Mouse (Mus musculus): ENCODE data around the gene Tmem53.
"Not testable (repeated sequence)": the region's sequence is repeated elsewhere in the genome, so short reads cannot be mapped to it uniquely, and the experiment has no call there.

The Tmem53 gene

DNA sequence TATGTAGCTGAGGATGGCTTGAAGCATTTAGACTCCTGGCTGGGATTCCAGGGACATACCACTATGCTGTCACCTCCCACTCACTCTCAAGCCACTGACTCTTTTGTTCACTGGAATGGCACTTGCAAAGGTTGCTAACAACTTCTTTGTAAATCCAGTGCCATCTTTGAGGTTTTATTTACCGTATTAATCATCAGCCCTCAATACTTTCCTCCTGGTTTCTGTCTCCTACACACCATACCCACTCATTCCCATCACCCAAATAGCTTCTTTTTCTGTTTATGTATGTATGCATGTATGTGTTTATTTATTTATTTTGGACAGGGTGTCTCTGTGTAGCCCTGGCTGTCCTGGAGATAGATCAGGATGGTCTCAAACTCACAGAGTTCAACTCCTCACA is 769 bp upstream of the Tmem53 start:
- DNase-seq (ENCODE audit: low spot score in 2 of 2) = no peak

DNA sequence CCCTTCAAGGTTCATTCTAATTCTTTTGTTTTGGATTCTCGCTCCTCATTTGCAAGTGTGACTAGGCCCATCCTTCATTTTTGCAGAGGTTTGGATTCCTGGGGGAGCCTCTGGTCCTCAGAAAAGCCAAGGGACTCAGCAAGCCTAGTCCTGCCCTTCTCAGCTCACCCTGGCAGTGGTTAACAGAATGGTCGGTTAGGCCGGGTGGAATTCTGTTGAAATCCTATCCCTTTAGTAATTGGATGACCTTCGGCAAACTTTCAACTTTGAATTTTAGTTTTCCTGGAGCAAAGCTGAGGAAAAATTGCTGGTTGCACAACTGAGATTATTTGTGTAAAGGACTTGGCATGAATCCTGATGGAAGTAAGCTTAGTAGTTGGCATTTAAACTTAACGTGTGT is 600 bp downstream of the Tmem53 start:
- DNase-seq (ENCODE audit: low spot score in 2 of 2) = no peak

- DNase-seq (ENCODE audit: low spot score in 2 of 2) = no peak
Measured at GRCm38 (mm10) chr4:117252755-117253154, 1.0 kb downstream of the Tmem53 start.

GRCm38 (mm10) chr4:117253218-117254016 is 1.7 kb downstream of the Tmem53 start:
- DNase-seq (ENCODE audit: low spot score in 2 of 2) = no peak

DNA sequence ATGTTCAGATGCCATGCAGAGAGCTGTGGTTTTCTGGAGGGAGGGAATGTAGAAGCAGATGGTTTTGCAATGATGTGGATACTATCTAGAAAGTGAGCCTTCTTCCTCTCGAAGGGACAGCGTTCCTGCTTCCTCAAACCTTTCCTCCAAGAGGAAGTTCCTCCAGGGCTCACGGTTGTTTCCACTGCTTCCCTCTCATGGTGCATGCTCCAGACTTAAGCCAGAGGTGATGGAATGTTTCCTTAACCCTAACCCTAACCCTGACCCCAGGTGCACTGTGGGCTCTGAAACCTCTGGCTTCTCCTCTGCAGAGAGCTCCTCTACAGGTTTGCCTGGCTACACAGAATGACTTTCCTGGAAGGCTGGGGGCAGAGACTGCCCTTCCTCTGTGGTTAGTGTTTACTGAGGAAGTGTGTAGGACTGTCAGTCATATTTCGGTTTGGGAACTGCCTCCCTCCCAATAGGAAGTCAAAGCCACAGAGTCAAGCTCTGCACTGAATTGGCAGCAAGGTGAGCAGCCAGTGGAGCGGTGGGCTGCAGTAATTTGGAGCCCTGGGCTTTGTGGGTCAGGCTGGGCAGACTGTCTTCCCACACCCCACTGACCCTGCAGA is 2.4 kb downstream of the Tmem53 start:
- no peak for DNase-seq (ENCODE audit: low spot score in 2 of 2)

GRCm38 (mm10) chr4:117254672-117255071 is 2.9 kb downstream of the Tmem53 start:
- no peak for DNase-seq (ENCODE audit: low spot score in 2 of 2)

DNA sequence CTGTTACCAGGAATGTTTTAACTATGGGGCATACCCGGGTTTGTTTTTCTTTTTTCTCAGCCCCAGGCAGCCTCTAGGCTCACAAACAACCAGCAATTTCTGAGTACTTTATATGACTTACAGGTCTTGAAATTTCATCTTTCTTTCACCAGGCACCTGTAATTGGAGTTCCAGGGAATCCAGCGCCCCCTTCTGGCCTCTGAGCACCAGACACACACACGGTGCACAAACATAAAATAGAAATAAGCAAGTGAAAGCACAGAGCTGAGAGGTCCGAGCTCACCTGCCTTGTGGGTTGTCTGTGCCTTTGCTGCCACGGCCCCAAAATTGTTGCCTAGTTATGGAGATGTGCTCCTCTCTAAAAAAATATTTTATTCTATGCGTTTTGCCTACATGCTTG is 8.2 kb downstream of the Tmem53 start:
- not testable (repeated sequence) for DNase-seq (ENCODE audit: low spot score in 2 of 2)

DNA sequence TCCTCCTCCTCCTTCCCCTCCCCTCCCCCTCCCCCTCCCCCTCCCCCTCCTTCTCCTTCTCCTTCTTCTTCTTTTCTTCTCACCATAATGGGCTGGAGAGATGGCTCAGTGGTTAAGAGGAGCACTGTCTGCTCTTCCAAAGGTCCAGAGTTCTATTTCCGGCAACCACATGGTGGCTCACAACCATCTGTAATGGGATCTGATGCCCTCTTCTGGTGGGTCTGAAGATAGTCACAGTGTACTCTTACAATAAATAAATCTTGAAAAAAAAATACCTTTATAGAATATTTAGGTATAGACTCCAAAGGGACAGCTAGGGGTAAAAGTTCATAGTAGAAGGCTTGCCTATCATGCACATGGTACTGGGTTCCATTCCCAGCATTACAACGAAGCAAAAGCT is 9.5 kb downstream of the Tmem53 start:
- no peak for DNase-seq (ENCODE audit: low spot score in 2 of 2)

DNA sequence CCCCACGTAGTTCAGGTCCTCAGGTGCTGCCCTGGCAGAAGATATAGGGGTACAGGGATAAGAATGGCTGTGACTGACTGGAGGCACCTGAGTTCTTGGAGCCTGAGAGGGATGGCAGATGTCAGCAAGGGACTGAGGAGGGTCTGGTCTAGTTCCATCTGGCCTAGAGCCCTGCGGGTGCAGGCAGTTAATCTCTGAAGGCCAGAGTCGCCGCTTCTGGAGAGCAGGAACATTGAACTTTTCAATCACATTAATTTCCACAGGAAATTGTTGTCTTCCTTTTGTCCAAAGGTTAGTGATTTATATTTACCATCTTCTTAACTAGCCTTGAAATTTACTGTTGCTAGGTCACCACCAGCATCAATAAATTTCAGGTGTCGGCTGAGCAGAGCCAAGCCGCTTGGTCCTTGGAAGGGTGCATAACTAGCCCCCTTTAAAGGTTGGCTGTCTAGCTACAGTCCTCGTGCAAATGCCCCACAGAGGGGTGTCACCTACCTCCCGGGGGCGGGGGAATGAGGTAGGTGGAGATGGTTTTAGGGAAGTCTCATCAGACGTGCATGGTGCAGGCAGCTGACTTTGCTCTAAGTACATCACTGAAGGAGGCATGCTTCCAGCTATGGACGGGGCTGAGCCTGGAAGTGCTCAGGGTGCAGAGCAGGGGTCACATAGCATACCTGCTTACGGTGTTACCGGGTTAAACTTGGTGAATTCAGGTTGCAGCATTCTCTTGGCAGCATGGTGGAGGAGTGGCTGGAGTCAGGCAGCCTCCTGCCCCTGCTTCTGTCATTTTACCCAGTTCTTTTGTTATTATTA is 10.6 kb downstream of the Tmem53 start:
- DNase-seq (ENCODE audit: low spot score in 2 of 2) = no peak

DNA sequence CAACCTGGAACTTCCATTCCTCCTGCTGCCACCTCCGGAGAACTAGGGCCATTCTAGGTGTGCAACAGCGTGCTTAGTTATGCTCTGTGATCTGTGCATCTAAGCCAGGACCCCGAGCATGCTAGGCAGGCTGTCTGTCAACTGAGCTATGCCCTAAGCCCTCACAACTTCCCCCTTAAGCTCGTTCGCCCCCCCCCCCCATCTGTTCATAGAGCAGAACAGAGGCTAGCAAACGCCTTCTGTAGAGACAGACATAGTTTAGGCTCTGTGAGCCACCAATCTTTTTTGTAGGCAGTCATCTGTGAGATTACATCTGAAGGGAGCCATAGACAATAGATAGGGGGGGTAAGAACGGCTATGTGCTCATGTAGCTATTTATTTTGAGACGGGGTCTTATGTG is 11.2 kb downstream of the Tmem53 start:
- DNase-seq (ENCODE audit: low spot score in 2 of 2) = no peak

DNA sequence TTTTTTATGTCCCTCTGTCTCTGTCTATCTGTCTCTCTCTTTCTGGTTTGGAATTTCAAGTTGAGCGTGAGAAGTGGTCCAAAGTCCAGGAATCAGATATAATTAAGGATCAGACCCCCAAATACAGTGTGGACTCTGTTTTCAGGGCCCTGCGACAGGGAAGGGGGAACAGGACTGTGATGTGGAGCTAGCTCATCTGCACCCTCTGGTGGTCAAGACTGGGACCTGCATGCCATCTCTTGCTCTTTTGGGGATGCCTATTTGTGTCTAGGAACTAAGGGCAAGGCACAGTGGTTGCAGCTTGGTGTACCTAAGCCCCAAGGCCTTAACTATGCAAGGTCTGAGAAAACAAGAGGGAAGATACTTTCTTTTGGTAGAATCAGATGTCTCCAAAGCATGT is 15.5 kb downstream of the Tmem53 start:
- peak; percentile 83 to 85 for DNase-seq (ENCODE audit: low spot score in 2 of 2)

GRCm38 (mm10) chr4:117267831-117268437 is 16.2 kb downstream of the Tmem53 start:
- no peak for DNase-seq (ENCODE audit: low spot score in 2 of 2)

DNA sequence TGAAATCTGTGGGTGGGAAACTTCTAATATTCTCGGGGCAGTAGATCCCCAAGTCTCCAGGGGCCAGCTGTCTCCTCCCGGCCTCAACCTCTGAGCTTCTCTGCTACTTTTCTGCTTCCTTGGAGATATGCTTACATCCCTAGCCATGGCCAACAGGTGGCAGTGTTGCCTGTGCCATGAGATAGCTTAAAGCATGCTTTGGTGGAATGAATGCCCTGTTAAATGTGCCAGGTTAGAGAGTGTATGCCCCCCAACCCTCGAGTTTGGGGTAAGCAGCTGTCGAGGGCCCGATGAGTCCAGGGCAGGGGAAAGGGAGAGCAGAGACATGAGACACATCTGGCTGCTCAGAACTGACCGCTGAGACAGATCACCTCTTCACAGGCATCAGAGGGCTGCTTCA is 18.5 kb downstream of the Tmem53 start:
- DNase-seq (ENCODE audit: low spot score in 2 of 2) = peak; percentile 70 to 81

- no peak for DNase-seq (ENCODE audit: low spot score in 2 of 2)
Measured at GRCm38 (mm10) chr4:117272459-117272858, 20.7 kb downstream of the Tmem53 start.

- DNase-seq (ENCODE audit: low spot score in 2 of 2) = no peak
Measured at GRCm38 (mm10) chr4:117274720-117275119, 23.0 kb downstream of the Tmem53 start.

DNA sequence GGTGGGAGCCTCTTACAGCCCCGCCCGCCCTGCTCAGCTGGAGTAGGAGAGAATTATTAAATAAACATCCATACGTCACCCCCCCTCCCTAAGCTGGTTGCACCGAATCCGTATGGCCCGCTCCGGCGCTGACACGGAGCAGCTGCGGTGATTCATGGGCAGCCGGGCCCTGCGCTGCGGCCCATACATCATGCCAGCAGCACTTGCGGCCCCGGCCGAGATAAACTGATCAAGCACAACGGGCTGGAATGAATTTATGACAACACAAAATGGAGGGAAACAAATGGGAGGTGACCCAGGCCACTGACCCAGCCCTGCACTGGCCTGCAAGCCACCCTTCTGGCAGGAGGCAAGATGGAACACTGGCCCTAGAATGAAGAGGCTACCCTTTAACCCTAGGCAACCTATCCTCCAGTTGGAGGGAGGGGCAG is 24.5 kb downstream of the Tmem53 start:
- no peak for DNase-seq (ENCODE audit: low spot score in 2 of 2)

GRCm38 (mm10) chr4:117277021-117277420 is 25.3 kb downstream of the Tmem53 start:
- DNase-seq (ENCODE audit: low spot score in 2 of 2) = no peak

DNA sequence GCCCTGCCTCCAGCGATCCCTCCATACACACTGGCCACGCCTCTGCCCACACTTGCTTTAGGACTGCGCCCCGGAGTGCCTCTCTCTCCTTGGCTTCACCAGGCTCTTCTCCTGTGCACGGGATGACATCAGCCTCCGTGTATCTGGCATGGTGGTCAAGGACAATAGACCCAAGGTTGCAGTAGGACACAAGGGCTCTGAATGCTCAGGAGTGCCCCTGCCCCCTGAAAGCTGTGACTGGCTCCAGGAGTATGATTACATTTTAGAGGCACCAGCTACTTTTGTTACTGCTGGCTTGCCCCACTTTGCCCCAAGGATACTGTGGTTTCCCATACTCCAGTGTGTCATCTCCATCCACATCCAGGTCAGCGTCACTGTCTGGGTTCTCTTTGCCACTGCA is 25.9 kb downstream of the Tmem53 start:
- no peak for DNase-seq (ENCODE audit: low spot score in 2 of 2)

DNA sequence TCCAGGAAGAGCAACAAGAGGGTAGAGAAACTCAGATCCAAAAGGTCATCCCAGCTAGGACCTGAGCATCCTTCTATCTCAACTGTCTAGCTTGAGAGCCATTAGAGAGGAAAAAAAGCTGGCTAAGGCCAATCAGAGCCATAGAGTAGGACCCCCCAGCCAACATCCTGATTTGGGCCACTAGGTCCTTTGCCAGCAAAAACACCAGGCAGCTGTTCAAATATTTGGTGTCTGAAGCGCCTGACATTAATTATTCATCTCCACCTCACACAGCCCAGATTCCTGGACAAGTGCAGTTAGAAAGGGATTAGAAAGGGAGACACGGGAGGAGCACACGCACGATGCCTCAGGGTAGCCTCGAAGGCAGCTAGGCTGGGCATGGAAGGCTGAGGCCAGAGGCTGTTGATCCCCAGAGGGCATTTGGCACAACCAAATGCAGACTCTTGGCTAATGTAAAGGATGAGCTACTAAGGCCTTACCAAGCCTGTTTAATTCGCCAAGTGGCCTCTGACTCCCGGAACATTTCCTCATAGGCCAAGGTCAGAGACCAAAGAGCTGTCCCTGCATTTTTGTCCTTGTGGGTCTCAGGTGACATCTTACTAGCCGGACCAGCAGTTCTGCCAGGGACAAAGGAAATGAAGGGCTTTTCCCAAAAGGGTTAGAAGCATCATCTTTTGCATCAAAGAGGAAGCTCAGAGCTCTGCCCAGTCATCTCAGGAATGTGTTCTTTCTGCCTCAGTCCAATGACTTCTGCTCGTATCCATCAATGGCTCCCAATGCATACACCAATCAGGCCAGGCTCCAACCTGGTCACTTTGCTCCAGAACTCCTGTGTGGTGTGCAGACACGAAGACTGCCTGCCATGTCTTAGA is 26.9 kb downstream of the Tmem53 start:
- DNase-seq (ENCODE audit: low spot score in 2 of 2) = no peak

- no peak for DNase-seq (ENCODE audit: low spot score in 2 of 2)
Measured at GRCm38 (mm10) chr4:117279253-117279642, 27.5 kb downstream of the Tmem53 start.

GRCm38 (mm10) chr4:117280397-117280930 is 28.7 kb downstream of the Tmem53 start:
- no peak for DNase-seq (ENCODE audit: low spot score in 2 of 2)

Measured in frontal cortex, postnatal 36 days (tissue).